Mouse (Mus musculus) regulatory T cell (primary cell): ENCODE measurements at regions not wholly inside any gene's neighbourhood (a gene's known extent, or its start where the extent isn't known, plus 50 kb on each side); places are given as distances from the start of the nearest gene placed in this dataset.

Experiments used
- in situ Hi-C: fragments of 300-600 bp; cut with MboI, MseI; formaldehyde crosslinking; loops from one replicate; pipeline ENCODE4 v1.15.1; 2025; ENCODE audit warnings: high pct_unique_total_duplicates

- in situ Hi-C loops = no loop called here
Measured at GRCm38 (mm10) chrX:120044646-120045045, 117.7 kb downstream of the Pabpc5 start.

GRCm38 (mm10) chrX:120050604-120051003 is 123.6 kb downstream of the Pabpc5 start:
- in situ Hi-C loops = loop anchor here (10.0 kb wide), 1 partner anchor 234 kb away; no protein-coding TSS in a partner anchor
